Mouse (Mus musculus) hematopoietic stem cell, adult 5-6 weeks (primary cell): ENCODE results near the gene Mrps30. TPM values are rescaled to one million over a fixed set of nuclear protein-coding genes. Genes with fewer than 3 reads are reported as not detected.
"Not testable (repeated sequence)": the region's sequence is repeated elsewhere in the genome, so short reads cannot be mapped to it uniquely, and the experiment has no call there.

Experiments
- ATAC-seq, 2 experiments: fragments of 125-278 bp in 1 of 2; replicated peaks in 1 of 2; 2 replicates each; pipeline ENCODE4 v1.8.0; 2016 to 2017; ENCODE audit warnings: inconsistent platforms in 2 of 2, mild to moderate bottlenecking in 2 of 2, moderate number of reproducible peaks in 2 of 2, low read depth in 1 of 2, moderate TSS enrichment in 1 of 2; ENCODE audit not compliant: low FRiP score in 2 of 2, poor library complexity in 2 of 2, severe bottlenecking in 2 of 2, insufficient read depth in 1 of 2, low TSS enrichment in 1 of 2
- total RNA-seq: library from RNA; stranded (forward); fragments of 172-1452, 232-1000 nt; gene quantifications from 2 replicates; pipeline ENCODE4 v1.2.3, GENCODE M21; 2017

Mrps30 gene
- total RNA-seq: 45.5 and 46.5 TPM in 2 replicates

- ATAC-seq: peak; percentile 99
These were observed at the start of gene Mrps30, which contains the start of gene B430218F22Rik for GRCm38 (mm10) chr13:118386511-118387447. TSS of gene Mrps30 (minus strand) at chr13:118387252. TSS of gene B430218F22Rik (plus strand) at chr13:118386630.

- ATAC-seq: no peak
These were observed 33.8 kb upstream of the Mrps30 start for GRCm38 (mm10) chr13:118420847-118421246.

- peak; percentile 82 to 88; a peak in 3 of 4 replicates for ATAC-seq
These were observed 33.4 kb upstream of the Mrps30 start for GRCm38 (mm10) chr13:118420408-118420807.

GRCm38 (mm10) chr13:118418163-118418562 is 31.1 kb upstream of the Mrps30 start:
- ATAC-seq: no peak

GRCm38 (mm10) chr13:118411297-118411992 is 24.4 kb upstream of the Mrps30 start:
- no peak for ATAC-seq

GRCm38 (mm10) chr13:118403544-118403943 is 16.5 kb upstream of the Mrps30 start:
- peak; percentile 80 to 82; a peak in 2 of 4 replicates for ATAC-seq

GRCm38 (mm10) chr13:118400340-118400739 is 13.3 kb upstream of the Mrps30 start:
- no peak for ATAC-seq

GRCm38 (mm10) chr13:118395803-118396202 is 8.8 kb upstream of the Mrps30 start:
- ATAC-seq: no peak

GRCm38 (mm10) chr13:118387448-118387801 is 373 bp upstream of the Mrps30 start:
- not testable (repeated sequence) for ATAC-seq

- ATAC-seq: no peak
These were observed 6.7 kb downstream of the Mrps30 start for GRCm38 (mm10) chr13:118380381-118380780.

GRCm38 (mm10) chr13:118379155-118379554 is 7.9 kb downstream of the Mrps30 start:
- ATAC-seq: peak; percentile 81 to 89; a peak in 3 of 4 replicates

- ATAC-seq: no peak
These were observed 14.2 kb downstream of the Mrps30 start for GRCm38 (mm10) chr13:118372871-118373270.

- no peak for ATAC-seq
These were observed 21.3 kb downstream of the Mrps30 start for GRCm38 (mm10) chr13:118365774-118366173.

- ATAC-seq: no peak
These were observed 23.7 kb downstream of the Mrps30 start for GRCm38 (mm10) chr13:118363342-118363741.

GRCm38 (mm10) chr13:118350870-118351269 is 36.2 kb downstream of the Mrps30 start:
- no peak for ATAC-seq

- ATAC-seq: peak; percentile 56 to 62; a peak in 3 of 4 replicates
These were observed 36.8 kb downstream of the Mrps30 start for GRCm38 (mm10) chr13:118350257-118350656.
